Mouse (Mus musculus): ENCODE measurements at regions not wholly inside any gene's neighbourhood (a gene's known extent, or its start where the extent isn't known, plus 50 kb on each side); places are given as distances from the start of the nearest gene placed in this dataset.

DNA sequence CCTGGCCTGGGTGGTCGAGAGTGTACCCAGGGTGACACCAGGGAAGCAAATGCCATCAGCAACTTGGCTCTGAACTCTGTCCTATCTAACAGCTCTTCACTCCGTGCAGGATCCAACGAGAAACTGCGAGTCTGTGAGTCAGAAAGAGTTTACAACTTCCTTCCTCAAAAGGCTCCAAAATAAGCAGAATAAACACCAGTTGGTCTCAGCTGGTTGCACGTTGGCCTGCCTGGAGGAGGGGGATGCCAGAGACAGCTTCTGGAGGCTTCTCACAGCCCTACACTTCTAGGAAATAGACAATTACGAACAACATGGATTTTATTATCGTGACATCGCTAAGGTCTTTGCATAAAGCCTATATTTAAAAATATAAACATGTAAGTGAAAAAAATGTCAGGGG, 133.4 kb upstream of the Pkdcc start:
- Histone ChIP-seq H3K27ac (replicated peaks) (no peak overlapping the region), H3K4me2 (replicated peaks) (no peak overlapping the region), H3K4me1 (peaks cover 24% of the 10 kb centered on the region), H3K36me3 (no peaks in the 10 kb centered on the region), H3K9ac (replicated peaks) (no peak overlapping the region), H3K9me3 (no peaks in the 10 kb centered on the region), H3K4me3 (no peak overlapping the region), H3K27me3 (no peaks in the 10 kb centered on the region)
- 84% methylated on average over 8 of the region's 8 CpGs for WGBS
- ATAC-seq (replicated peaks) = no peak

GRCm38 (mm10) chr17:83083521-83083920, 131.6 kb upstream of the Pkdcc start:
- no peaks in the 10 kb centered on the region for H3K36me3 ChIP-seq
- ATAC-seq (replicated peaks) = no peak
- WGBS = 52% methylated on average over 3 of the region's 3 CpGs
- H3K4me3 ChIP-seq = no peak overlapping the region
- H3K27ac ChIP-seq (replicated peaks) = no peak overlapping the region
- no peak overlapping the region for H3K9ac ChIP-seq (replicated peaks)
- peaks cover 21% of the 10 kb centered on the region for H3K4me1 ChIP-seq
- H3K9me3 ChIP-seq = no peaks in the 10 kb centered on the region
- no peak overlapping the region for H3K4me2 ChIP-seq (replicated peaks)
- H3K27me3 ChIP-seq = no peaks in the 10 kb centered on the region

DNA sequence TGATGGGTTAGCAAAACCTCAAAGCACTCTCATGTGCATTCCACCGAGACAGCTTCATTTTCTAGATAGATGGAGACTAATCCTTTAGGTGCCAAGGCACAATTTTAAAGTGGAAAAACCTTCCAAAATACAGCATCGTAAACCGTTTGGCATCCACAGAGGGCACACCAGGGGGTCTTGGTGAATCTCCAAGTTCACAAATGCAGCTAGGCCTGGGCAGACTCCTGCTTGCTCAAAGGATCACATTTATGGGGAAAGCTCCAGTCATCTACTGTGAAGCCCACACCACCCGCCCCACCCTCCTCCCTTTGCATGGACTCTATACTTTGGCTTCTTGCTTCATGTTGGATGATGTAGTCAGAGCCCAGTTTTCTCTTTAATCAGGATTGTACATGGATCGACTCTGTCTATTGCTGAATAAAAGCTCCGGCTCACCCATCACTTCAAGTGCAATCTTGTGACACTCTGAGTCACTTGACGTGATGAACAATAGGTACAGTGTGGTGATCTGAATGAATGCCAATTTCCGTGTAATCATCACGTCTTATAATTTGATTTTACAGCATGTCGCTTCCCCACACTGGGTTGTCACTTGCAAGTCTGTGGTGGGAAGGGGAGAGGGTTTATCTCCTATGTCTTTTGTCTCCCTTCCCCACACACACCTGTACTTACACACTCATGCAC, 129.2 kb upstream of the Pkdcc start:
- Histone ChIP-seq H3K27me3 (no peaks in the 10 kb centered on the region), H3K4me1 (peaks cover 25% of the 10 kb centered on the region), H3K27ac (replicated peaks) (0 out of 2 replicates have a peak overlapping the region, but pooled peaks have one; percentile 13), H3K9ac (replicated peaks) (no peak overlapping the region), H3K4me3 (no peak overlapping the region), H3K9me3 (no peaks in the 10 kb centered on the region), H3K4me2 (replicated peaks) (no peak overlapping the region), H3K36me3 (no peaks in the 10 kb centered on the region)
- 0 out of 2 replicates have a peak, but pooled peaks have one; percentile 56 for ATAC-seq (replicated peaks)
- 61% methylated on average over 10 of the region's 10 CpGs for WGBS

DNA sequence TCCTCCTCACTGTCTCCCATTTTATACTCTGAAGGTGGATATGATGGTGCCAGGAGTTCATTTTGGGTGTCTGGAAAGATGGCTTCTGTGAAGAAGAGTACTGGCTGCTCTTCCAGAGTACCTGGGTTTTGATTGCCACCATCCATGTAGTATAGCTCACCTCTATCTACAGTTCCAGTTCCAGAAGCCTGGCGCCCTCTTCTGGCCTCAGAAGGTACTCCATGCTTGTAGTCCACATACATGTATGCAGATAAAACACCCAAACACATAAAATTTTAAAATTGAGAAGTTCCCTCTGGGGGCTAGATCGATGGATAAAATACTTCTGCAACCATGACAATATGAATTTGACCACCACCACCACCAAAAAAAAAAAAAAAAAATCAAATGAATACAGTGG, 128.4 kb upstream of the Pkdcc start:
- peaks cover 25% of the 10 kb centered on the region for H3K4me1 ChIP-seq
- no peaks in the 10 kb centered on the region for H3K27me3 ChIP-seq
- H3K9me3 ChIP-seq = no peaks in the 10 kb centered on the region
- H3K36me3 ChIP-seq = no peaks in the 10 kb centered on the region
- no peak overlapping the region for H3K4me3 ChIP-seq
- no peak overlapping the region for H3K4me2 ChIP-seq (replicated peaks)
- no peak overlapping the region for H3K9ac ChIP-seq (replicated peaks)
- 0 out of 2 replicates have a peak overlapping the region, but pooled peaks have one; percentile 8 for H3K27ac ChIP-seq (replicated peaks)
- WGBS = 89% methylated on average over 2 of the region's 2 CpGs
- no peak for ATAC-seq (replicated peaks)

DNA sequence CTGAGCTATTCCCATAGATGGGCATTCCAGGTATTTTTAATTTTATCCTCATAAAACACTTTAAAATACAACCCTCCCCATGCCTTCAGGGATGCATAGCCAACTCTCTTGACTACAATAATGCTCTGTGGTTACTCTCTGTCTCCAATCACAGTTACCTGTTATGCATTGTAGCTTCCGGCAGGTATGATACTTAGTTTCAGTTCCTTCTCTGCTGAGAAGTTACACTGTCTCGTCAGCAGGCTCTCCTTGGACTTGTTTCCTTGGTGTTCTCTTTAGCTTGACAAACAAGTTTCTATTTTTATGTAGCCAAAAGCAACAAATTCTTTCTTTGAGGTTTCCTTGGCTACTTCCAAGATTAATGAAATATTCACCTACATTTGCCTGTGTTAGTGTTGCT, 126.6 kb upstream of the Pkdcc start:
- no peaks in the 10 kb centered on the region for H3K36me3 ChIP-seq
- H3K4me3 ChIP-seq = no peak overlapping the region
- no peak overlapping the region for H3K4me2 ChIP-seq (replicated peaks)
- ATAC-seq (replicated peaks) = no peak
- H3K9me3 ChIP-seq = no peaks in the 10 kb centered on the region
- no peaks in the 10 kb centered on the region for H3K27me3 ChIP-seq
- no peak overlapping the region for H3K9ac ChIP-seq (replicated peaks)
- WGBS = 89% methylated on average over 2 of the region's 2 CpGs
- peaks cover 23% of the 10 kb centered on the region for H3K4me1 ChIP-seq
- no peak overlapping the region for H3K27ac ChIP-seq (replicated peaks)

DNA sequence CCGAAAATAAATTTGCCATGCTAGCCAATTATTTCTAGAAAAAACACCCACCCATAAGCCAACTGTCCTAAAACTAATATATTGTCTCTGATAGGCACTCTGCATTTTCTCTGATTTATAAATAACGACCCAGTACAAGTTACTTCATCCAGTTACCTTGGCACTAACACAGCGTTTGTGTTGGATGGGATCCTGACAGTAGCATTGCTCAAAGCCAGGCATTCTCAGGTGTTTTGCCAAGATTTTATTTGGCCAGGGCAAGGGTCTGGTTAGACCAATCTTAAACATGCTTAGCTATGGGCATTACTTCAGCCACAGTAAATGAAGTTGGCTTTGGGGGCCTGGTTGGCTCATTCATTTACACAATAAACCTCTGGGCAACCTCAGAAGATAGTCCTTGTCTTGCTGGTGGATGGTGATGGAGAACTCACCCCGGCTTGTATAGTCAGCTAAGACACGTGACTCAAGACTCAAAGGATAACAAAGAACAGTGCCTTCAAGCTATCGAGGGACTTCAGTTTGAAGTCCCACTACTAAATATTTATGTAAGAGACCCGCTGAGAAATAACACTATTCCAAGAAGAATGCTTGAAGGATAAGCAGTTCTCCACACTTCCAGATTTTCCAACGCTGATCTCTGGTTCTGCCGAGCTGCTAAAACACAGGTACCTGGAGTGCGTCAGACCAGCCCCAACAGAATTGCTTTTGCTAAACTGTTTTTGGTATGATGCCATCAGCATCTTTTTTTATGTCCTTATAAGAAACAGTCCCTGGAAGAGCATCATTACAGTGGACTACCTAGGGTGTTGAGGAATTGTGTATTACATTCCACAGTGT, 125.0 kb upstream of the Pkdcc start:
- Histone ChIP-seq H3K36me3 (no peaks in the 10 kb centered on the region), H3K4me3 (no peak overlapping the region), H3K9ac (replicated peaks) (no peak overlapping the region), H3K9me3 (no peaks in the 10 kb centered on the region), H3K27ac (replicated peaks) (no peak overlapping the region), H3K4me2 (replicated peaks) (no peak overlapping the region), H3K4me1 (peaks cover 17% of the 10 kb centered on the region), H3K27me3 (no peaks in the 10 kb centered on the region)
- no peak for ATAC-seq (replicated peaks)
- 74% methylated on average over 10 of the region's 10 CpGs for WGBS

DNA sequence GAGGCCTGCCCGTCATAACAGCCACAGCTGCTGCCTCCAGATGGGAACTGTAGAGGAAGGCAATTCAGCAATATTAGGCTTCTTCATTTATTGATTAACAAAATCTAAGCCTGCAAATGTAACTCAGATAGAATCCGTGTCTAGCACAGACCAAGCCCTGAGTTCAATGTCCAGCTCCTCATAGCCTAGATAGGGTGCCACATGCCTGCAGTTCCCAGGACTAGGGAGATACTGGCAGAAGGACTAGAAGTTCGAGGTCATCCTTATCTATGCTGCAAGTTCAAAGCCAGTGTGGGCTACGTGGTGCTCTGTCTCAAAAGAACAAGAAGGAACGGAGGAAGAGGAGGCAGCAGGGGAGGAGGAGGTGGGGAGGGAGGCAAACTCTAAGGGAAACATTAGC, 121.2 kb upstream of the Pkdcc start:
- Histone ChIP-seq H3K27ac (replicated peaks) (no peak overlapping the region), H3K4me2 (replicated peaks) (no peak overlapping the region), H3K9me3 (no peaks in the 10 kb centered on the region), H3K4me3 (no peak overlapping the region), H3K36me3 (no peaks in the 10 kb centered on the region), H3K9ac (replicated peaks) (no peak overlapping the region), H3K4me1 (peaks cover 11% of the 10 kb centered on the region), H3K27me3 (no peaks in the 10 kb centered on the region)
- 84% methylated on average over 5 of the region's 5 CpGs for WGBS
- no peak for ATAC-seq (replicated peaks)

DNA sequence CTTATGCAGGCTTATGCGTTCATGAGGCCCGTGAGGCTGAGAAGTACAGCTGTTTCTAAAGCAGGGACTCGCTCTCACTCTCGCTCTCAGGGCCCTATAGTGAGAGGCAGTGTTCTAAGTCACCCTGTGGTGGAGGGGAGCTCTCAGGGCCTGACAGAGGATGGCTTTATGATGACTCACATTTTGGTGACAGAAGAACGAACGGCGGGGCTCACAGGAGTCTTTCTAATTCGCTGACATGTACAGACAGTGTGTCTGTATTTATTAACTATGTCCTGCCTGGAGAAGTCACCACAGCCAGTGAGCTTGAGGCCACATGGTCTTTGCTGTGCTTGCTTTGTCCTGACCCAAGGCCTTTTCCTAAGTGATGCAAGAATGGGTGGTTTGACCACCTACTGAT, 118.6 kb upstream of the Pkdcc start:
- no peak for ATAC-seq (replicated peaks)
- H3K4me2 ChIP-seq (replicated peaks) = no peak overlapping the region
- H3K27ac ChIP-seq (replicated peaks) = no peak overlapping the region
- 66% methylated on average over 8 of the region's 8 CpGs for WGBS
- no peak overlapping the region for H3K9ac ChIP-seq (replicated peaks)
- H3K4me1 ChIP-seq = peaks cover 7% of the 10 kb centered on the region
- no peaks in the 10 kb centered on the region for H3K36me3 ChIP-seq
- H3K9me3 ChIP-seq = no peaks in the 10 kb centered on the region
- H3K27me3 ChIP-seq = no peaks in the 10 kb centered on the region
- no peak overlapping the region for H3K4me3 ChIP-seq

- WGBS = 83% methylated on average over 16 of the region's 16 CpGs
- no peak overlapping the region for H3K9ac ChIP-seq (replicated peaks)
- no peak overlapping the region for H3K4me2 ChIP-seq (replicated peaks)
- H3K4me3 ChIP-seq = no peak overlapping the region
- peaks cover 7% of the 10 kb centered on the region for H3K4me1 ChIP-seq
- H3K27me3 ChIP-seq = no peaks in the 10 kb centered on the region
- 0 out of 2 replicates have a peak, but pooled peaks have one; percentile 21 for ATAC-seq (replicated peaks)
- H3K27ac ChIP-seq (replicated peaks) = no peak overlapping the region; the same call in 1 of the 2 replicates
- no peaks in the 10 kb centered on the region for H3K36me3 ChIP-seq
- H3K9me3 ChIP-seq = no peaks in the 10 kb centered on the region
Measured at GRCm38 (mm10) chr17:83097998-83098397, 117.1 kb upstream of the Pkdcc start.

GRCm38 (mm10) chr17:83098679-83099413, 116.2 kb upstream of the Pkdcc start:
- H3K27ac ChIP-seq (replicated peaks) = peak overlapping the region; percentile 73
- no peaks in the 10 kb centered on the region for H3K9me3 ChIP-seq
- H3K36me3 ChIP-seq = no peaks in the 10 kb centered on the region
- ATAC-seq (replicated peaks) = peak; percentile 65
- peaks cover 7% of the 10 kb centered on the region for H3K4me1 ChIP-seq
- no peak overlapping the region for H3K4me2 ChIP-seq (replicated peaks)
- 51% methylated on average over 12 of the region's 12 CpGs for WGBS
- H3K4me3 ChIP-seq = no peak overlapping the region
- no peak overlapping the region for H3K9ac ChIP-seq (replicated peaks)
- H3K27me3 ChIP-seq = no peaks in the 10 kb centered on the region

DNA sequence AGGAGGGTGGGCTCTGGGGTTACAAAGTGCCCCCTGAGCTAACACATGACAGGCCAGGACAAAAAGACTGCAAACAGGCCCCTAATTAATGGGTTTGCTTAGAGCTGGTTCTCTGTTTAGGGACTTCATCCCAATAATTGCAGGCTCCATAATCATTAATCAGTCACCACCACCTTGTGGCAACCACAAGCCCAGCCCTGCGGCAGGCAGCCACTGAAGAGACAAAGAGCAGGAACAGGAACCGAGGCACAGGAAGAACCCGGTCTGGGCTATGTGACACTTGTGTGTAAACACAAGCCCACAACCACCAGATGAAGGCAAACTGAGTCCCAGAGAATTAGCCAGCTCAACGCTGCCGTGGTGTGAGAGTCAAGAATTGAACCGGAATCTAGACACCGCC, 114.1 kb upstream of the Pkdcc start:
- no peak overlapping the region for H3K27ac ChIP-seq (replicated peaks)
- 54% methylated on average over 7 of the region's 7 CpGs for WGBS
- H3K9me3 ChIP-seq = no peaks in the 10 kb centered on the region
- H3K4me1 ChIP-seq = peaks cover 7% of the 10 kb centered on the region
- H3K27me3 ChIP-seq = no peaks in the 10 kb centered on the region
- no peak overlapping the region for H3K4me2 ChIP-seq (replicated peaks)
- no peak for ATAC-seq (replicated peaks)
- no peaks in the 10 kb centered on the region for H3K36me3 ChIP-seq
- H3K9ac ChIP-seq (replicated peaks) = no peak overlapping the region
- no peak overlapping the region for H3K4me3 ChIP-seq

DNA sequence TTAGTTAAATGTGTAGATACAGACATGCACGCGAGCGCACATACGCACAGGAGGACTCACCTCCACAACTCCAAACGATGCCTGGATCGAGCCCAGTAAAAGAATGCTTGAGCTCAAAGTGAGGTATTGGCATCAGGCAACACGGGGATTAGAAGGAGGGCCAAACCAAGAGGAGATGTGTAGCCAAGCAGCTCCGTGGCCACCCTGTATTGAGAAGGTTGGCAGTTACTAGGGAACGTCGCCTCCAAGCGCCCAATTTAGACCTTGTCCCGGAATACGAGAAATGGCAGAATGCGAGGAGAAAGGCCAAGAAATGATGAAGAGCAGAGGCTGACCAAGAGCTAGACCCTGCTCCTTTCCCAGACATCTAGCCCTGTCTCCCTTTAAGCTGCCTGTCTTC, 113.3 kb upstream of the Pkdcc start:
- no peak overlapping the region for H3K4me3 ChIP-seq
- WGBS = 84% methylated on average over 14 of the region's 14 CpGs
- peaks cover 7% of the 10 kb centered on the region for H3K4me1 ChIP-seq
- no peak overlapping the region for H3K9ac ChIP-seq (replicated peaks)
- no peaks in the 10 kb centered on the region for H3K9me3 ChIP-seq
- no peak for ATAC-seq (replicated peaks)
- no peaks in the 10 kb centered on the region for H3K36me3 ChIP-seq
- H3K27ac ChIP-seq (replicated peaks) = no peak overlapping the region
- H3K4me2 ChIP-seq (replicated peaks) = no peak overlapping the region
- H3K27me3 ChIP-seq = no peaks in the 10 kb centered on the region

Measured in forebrain, embryonic 15.5 days (tissue).